23 mouse cellular contexts compared by ENCODE assay signal in genomic region chr9:121424281-121425164, GRCm38 (mm10).
DNase-seq lines count a peak whose midpoint lies in the region; ATAC-seq and TF ChIP-seq lines count a peak whose summit lies in the region.
"Had no signal": no experiment of that assay in that cellular context is flagged by ENCODE, and none has a peak within 500 bp of the region (broad histone marks: within the 10 kb centered on the region; RNA-seq: fewer than 3 reads in every experiment).

No protein-coding gene starts in this region.

- TF ChIP-seq POLR2A in brain, embryonic 14.5 days (IDR thresholded peaks at IDR 0.05; ENCODE audit: borderline replicate concordance, extremely low read depth, insufficient read depth, insufficient read length, poor library complexity, severe bottlenecking) = no peak
- TF ChIP-seq POLR2A in small intestine, adult 2 months (IDR thresholded peaks at IDR 0.05; ENCODE audit: low read depth, low read length) = no peak

- no peaks in the 10 kb centered on the region for H3K27me3 ChIP-seq in hindbrain, postnatal 0 days (ENCODE audit: insufficient read depth, low read length)
- no peaks in the 10 kb centered on the region for H3K27me3 ChIP-seq in hindbrain, embryonic 10.5 days (ENCODE audit: insufficient read depth, poor library complexity, severe bottlenecking)
- H3K27me3 ChIP-seq in midbrain, embryonic 14.5 days (ENCODE audit: control insufficient read depth, insufficient read depth, low read length) = no peaks in the 10 kb centered on the region
- H3K27me3 ChIP-seq in midbrain, embryonic 13.5 days = no peaks in the 10 kb centered on the region
- no peaks in the 10 kb centered on the region for H3K27me3 ChIP-seq in small intestine, adult 2 months (ENCODE audit: control insufficient read depth, insufficient read depth, low read length)
- H3K27me3 ChIP-seq: neural tube, embryonic 13.5 days had no signal

- TF ChIP-seq CTCF in hindbrain, postnatal 0 days (IDR thresholded peaks at IDR 0.05; ENCODE audit: low read depth) = no peak
- no peak for TF ChIP-seq CTCF in brain, embryonic 14.5 days (IDR thresholded peaks at IDR 0.05; ENCODE audit: borderline replicate concordance, extremely low read depth, insufficient read depth, insufficient read length)
- TF ChIP-seq CTCF in small intestine, adult 2 months (IDR thresholded peaks at IDR 0.05; ENCODE audit: extremely low read depth, insufficient read length, insufficient replicate concordance, low read depth, low read length) = no peak

- H3K4me1 ChIP-seq in hindbrain, postnatal 0 days (ENCODE audit: insufficient read depth, low read length) = peaks cover 9% of the 10 kb centered on the region; the same call in 1 of the 2 replicates
- 0 out of 2 replicates have a peak, but pooled peaks cover 5% of the 10 kb centered on the region for H3K4me1 ChIP-seq in hindbrain, embryonic 10.5 days (replicated peaks)
- H3K4me1 ChIP-seq in midbrain, embryonic 14.5 days (ENCODE audit: control insufficient read depth, insufficient read depth, low read length) = no peaks in the 10 kb centered on the region
- H3K4me1 ChIP-seq in midbrain, embryonic 13.5 days (replicated peaks) = peaks cover 17% of the 10 kb centered on the region; the same call in 1 of the 2 replicates
- peaks cover 64% of the 10 kb centered on the region for H3K4me1 ChIP-seq in small intestine, adult 2 months (ENCODE audit: control insufficient read depth, insufficient read depth, insufficient read length, low read length)
- H3K4me1 ChIP-seq: embryonic facial prominence, embryonic 10.5 days had no signal

- peak; percentile 32 for DNase-seq in hindbrain, postnatal 0 days (ENCODE audit: low spot score)
- no peak for DNase-seq in hindbrain, embryonic 10.5 days (ENCODE audit: low spot score)
- DNase-seq in midbrain, embryonic 14.5 days = peak; percentile 30
- peak; percentile 40 for DNase-seq in brain, embryonic 14.5 days (ENCODE audit: low read depth)
- no peak for DNase-seq in ovary, postnatal 10 days (ENCODE audit: low spot score)
- no peak for DNase-seq in gastrocnemius, postnatal 25 days
- DNase-seq: B cell, adult 2 months; cerebellum, adult 11 months; gastrocnemius, postnatal 10 days; heart, postnatal 14 days; kidney, adult 18-20 months; kidney, postnatal 10 days; lung, embryonic 14.5 days; thymus, adult 2 months had no signal

- H3K4me2 ChIP-seq in hindbrain, postnatal 0 days (ENCODE audit: low read depth, low read length) = no peak overlapping the region
- H3K4me2 ChIP-seq in midbrain, embryonic 14.5 days (ENCODE audit: low read length) = no peak overlapping the region
- no peak overlapping the region for H3K4me2 ChIP-seq in midbrain, embryonic 13.5 days (replicated peaks)
- H3K4me2 ChIP-seq: hindbrain, embryonic 14.5 days; lung, embryonic 14.5 days; neural tube, embryonic 13.5 days had no signal

- H3K27ac ChIP-seq in hindbrain, postnatal 0 days = no peak overlapping the region
- H3K27ac ChIP-seq in hindbrain, embryonic 10.5 days = no peak overlapping the region
- no peak overlapping the region for H3K27ac ChIP-seq in midbrain, embryonic 14.5 days (replicated peaks; ENCODE audit: low read depth, low read length)
- H3K27ac ChIP-seq in midbrain, embryonic 13.5 days = no peak overlapping the region
- H3K27ac ChIP-seq in small intestine, adult 2 months (ENCODE audit: insufficient read depth, low read depth, low read length) = peak overlapping the region; percentile 26
- H3K27ac ChIP-seq: embryonic facial prominence, embryonic 10.5 days; heart, embryonic 10.5 days; hindbrain, embryonic 14.5 days; left cerebral cortex, adult 2 months; macrophage; neural tube, embryonic 13.5 days had no signal

- H3K9ac ChIP-seq in hindbrain, postnatal 0 days (replicated peaks; ENCODE audit: low read length) = no peak overlapping the region
- H3K9ac ChIP-seq in midbrain, embryonic 14.5 days (replicated peaks; ENCODE audit: low read length) = no peak overlapping the region
- H3K9ac ChIP-seq in midbrain, embryonic 13.5 days (replicated peaks) = no peak overlapping the region
- H3K9ac ChIP-seq: hindbrain, embryonic 14.5 days; lung, embryonic 14.5 days; neural tube, embryonic 13.5 days had no signal

- no peak overlapping the region for H3K4me3 ChIP-seq in hindbrain, postnatal 0 days (ENCODE audit: low read length)
- no peak overlapping the region for H3K4me3 ChIP-seq in hindbrain, embryonic 10.5 days
- no peak overlapping the region for H3K4me3 ChIP-seq in midbrain, embryonic 14.5 days (replicated peaks; ENCODE audit: low read depth, low read length)
- no peak overlapping the region for H3K4me3 ChIP-seq in midbrain, embryonic 13.5 days (replicated peaks)
- H3K4me3 ChIP-seq in small intestine, adult 2 months (ENCODE audit: low read depth, low read length) = no peak overlapping the region
- H3K4me3 ChIP-seq: embryonic facial prominence, embryonic 10.5 days; heart, embryonic 10.5 days; left cerebral cortex, adult 2 months; neural tube, embryonic 13.5 days had no signal

- 72% methylated on average over 16 of the region's 16 CpGs for WGBS in hindbrain, postnatal 0 days
- WGBS in hindbrain, embryonic 10.5 days = 88% methylated on average over 16 of the region's 16 CpGs
- 77% methylated on average over 16 of the region's 16 CpGs for WGBS in midbrain, embryonic 14.5 days
- WGBS in midbrain, embryonic 13.5 days = 77% methylated on average over 16 of the region's 16 CpGs
- WGBS in small intestine, adult 2 months = 51% methylated on average over 16 of the region's 16 CpGs

- H3K36me3 ChIP-seq in hindbrain, postnatal 0 days (ENCODE audit: insufficient read depth, low read length) = no peaks in the 10 kb centered on the region
- no peaks in the 10 kb centered on the region for H3K36me3 ChIP-seq in hindbrain, embryonic 10.5 days
- H3K36me3 ChIP-seq in midbrain, embryonic 14.5 days (ENCODE audit: control insufficient read depth, insufficient read depth, low read length) = no peaks in the 10 kb centered on the region
- H3K36me3 ChIP-seq in midbrain, embryonic 13.5 days = no peaks in the 10 kb centered on the region
- peaks cover 4% of the 10 kb centered on the region for H3K36me3 ChIP-seq in small intestine, adult 2 months (ENCODE audit: control insufficient read depth, insufficient read depth, low read length)
- H3K36me3 ChIP-seq: embryonic facial prominence, embryonic 10.5 days; heart, embryonic 10.5 days; neural tube, embryonic 13.5 days had no signal

- ATAC-seq in hindbrain, postnatal 0 days = no peak
- ATAC-seq in midbrain, embryonic 14.5 days (ENCODE audit: low FRiP score, low TSS enrichment) = no peak
- ATAC-seq in midbrain, embryonic 13.5 days = no peak
- ATAC-seq: forebrain, embryonic 16.5 days had no signal

- H3K9me3 ChIP-seq in hindbrain, postnatal 0 days (ENCODE audit: low read length) = no peaks in the 10 kb centered on the region
- no peaks in the 10 kb centered on the region for H3K9me3 ChIP-seq in hindbrain, embryonic 10.5 days
- no peaks in the 10 kb centered on the region for H3K9me3 ChIP-seq in midbrain, embryonic 14.5 days (ENCODE audit: control insufficient read depth, low read length)
- no peaks in the 10 kb centered on the region for H3K9me3 ChIP-seq in midbrain, embryonic 13.5 days
- H3K9me3 ChIP-seq: embryonic facial prominence, embryonic 10.5 days; heart, embryonic 10.5 days; neural tube, embryonic 13.5 days had no signal

Comparison
In these comparisons a context has a peak if more than half of its experiments do, and no peak if none do; other contexts are left out.
1. DNase-seq: peak in hindbrain, postnatal 0 days (single experiment), midbrain, embryonic 14.5 days (single experiment) and brain, embryonic 14.5 days (single experiment); none in hindbrain, embryonic 10.5 days (single experiment), ovary, postnatal 10 days (single experiment) and gastrocnemius, postnatal 25 days (single experiment).